10 mouse cellular contexts compared by ENCODE assay signal in the genomic region with DNA sequence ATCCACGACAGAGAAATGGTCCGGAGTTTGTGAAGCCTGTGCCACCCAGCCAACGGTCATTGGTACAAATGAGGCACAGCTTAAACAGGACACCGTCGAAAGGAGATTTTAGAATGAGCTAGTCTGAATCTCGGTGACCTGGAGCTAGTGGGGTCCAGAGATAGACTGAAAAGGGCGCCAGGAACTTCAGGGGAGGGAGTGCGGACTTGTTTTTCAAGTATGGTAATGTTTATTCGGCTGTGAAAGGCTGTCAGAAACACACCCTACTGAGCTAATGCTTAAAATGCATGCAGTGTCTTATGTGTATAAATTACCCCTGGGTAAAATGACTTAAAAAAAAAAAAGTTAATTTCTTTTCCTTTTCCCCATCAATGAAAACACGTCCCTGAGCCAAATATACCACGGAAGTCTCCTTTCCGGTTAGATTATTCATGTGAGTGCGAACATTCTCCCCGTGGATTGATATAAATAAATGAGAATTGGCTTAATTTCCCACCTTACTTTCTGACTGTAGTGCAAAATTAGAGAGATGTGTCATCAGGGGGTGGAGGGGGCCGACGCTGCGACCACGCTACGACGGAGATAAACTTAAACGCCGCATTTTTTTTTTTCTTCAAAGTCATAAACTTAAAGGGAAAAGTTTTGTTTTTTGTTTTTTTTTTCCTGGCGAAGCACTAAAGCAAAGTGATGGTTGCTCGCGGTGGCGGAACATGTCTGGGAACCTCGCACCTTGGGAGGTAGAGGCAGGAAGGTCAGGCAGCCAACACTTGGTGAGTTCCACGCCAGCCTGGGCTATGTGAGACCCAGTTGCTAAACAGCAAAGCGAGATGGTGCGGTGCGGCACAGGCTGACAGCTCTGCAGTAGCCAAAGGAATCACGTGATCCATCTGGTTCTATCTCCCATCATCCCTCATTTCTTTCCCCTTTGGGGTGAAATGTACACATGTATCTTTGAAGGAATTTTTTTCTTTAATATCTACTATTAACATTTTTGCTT. TPM values are rescaled to one million over a fixed set of nuclear protein-coding genes. Genes with fewer than 3 reads are reported as not detected.
DNase-seq lines count a peak whose midpoint lies in the region; ATAC-seq and TF ChIP-seq lines count a peak whose summit lies in the region.
"Had no signal": no experiment of that assay in that cellular context is flagged by ENCODE, and none has a peak within 500 bp of the region (broad histone marks: within the 10 kb centered on the region; RNA-seq: fewer than 3 reads in every experiment).

No protein-coding gene starts in this region.

- TF ChIP-seq EP300 in MEL (IDR thresholded peaks at IDR 0.05; ENCODE audit: low read depth in 1 of 2, low read length in 2 of 2) = peak; percentile 28 to 62; a peak in 3 of 4 replicates

- H3K4me1 ChIP-seq in kidney, adult 2 months (ENCODE audit: control insufficient read depth, insufficient read depth, low read length) = 0 out of 2 replicates have a peak, but pooled peaks cover 3% of the 10 kb centered on the region
- H3K4me1 ChIP-seq in MEL (ENCODE audit: control insufficient read depth in 1 of 2, insufficient read depth in 2 of 2, low read length in 2 of 2) = peaks cover 4 to 40% of the 10 kb centered on the region in 2 experiments; a peak in 3 of 4 replicates
- peaks cover 94% of the 10 kb centered on the region for H3K4me1 ChIP-seq in liver, embryonic 13.5 days (replicated peaks)
- H3K4me1 ChIP-seq: midbrain, embryonic 12.5 days had no signal

- peak; percentile 75 for ATAC-seq in erythroid progenitor cell, adult 5-6 weeks (replicated peaks; ENCODE audit: low FRiP score, poor library complexity, severe bottlenecking)
- ATAC-seq in liver, embryonic 13.5 days (ENCODE audit: low read depth) = no peak
- ATAC-seq: forebrain, embryonic 14.5 days had no signal

- no peak overlapping the region for H3K27ac ChIP-seq in kidney, adult 2 months (ENCODE audit: insufficient read depth, low read depth, low read length)
- peak overlapping the region; percentile 100 for H3K27ac ChIP-seq in MEL (ENCODE audit: control insufficient read depth, low read depth, low read length)
- H3K27ac ChIP-seq in liver, embryonic 13.5 days = peak overlapping the region; percentile 99
- H3K27ac ChIP-seq: midbrain, embryonic 12.5 days had no signal

- TF ChIP-seq CTCF in kidney, adult 2 months (conservative IDR thresholded peaks at IDR 0.05; ENCODE audit: insufficient read depth, insufficient read length, low read depth, low read length) = no peak
- TF ChIP-seq CTCF in MEL (IDR thresholded peaks at IDR 0.05 in 2 of 3, conservative IDR thresholded peaks at IDR 0.05 in 1 of 3; ENCODE audit: control insufficient read depth in 1 of 3, insufficient read depth in 1 of 3, low read depth in 2 of 3, low read length in 3 of 3, poor library complexity in 1 of 3, severe bottlenecking in 1 of 3) = no peak

- DNase-seq in kidney, adult 2 months = peak; percentile 39
- DNase-seq in kidney, adult 9 months = no peak
- DNase-seq in MEL (ENCODE audit: low read depth, low spot score) = peak; percentile 86
- no peak for DNase-seq in liver, embryonic 13.5 days
- no peak for DNase-seq in urinary bladder, postnatal 10 days (ENCODE audit: low spot score)
- DNase-seq in frontal cortex, adult 2 months (ENCODE audit: extremely low spot score in 1 of 2, low spot score in 1 of 2) = no peak
- DNase-seq in urinary bladder, adult 2 months (ENCODE audit: low spot score) = no peak

- peak overlapping the region; percentile 51 for H3K4me2 ChIP-seq in liver, embryonic 13.5 days
- H3K4me2 ChIP-seq: midbrain, embryonic 12.5 days had no signal

- peak overlapping the region; percentile 90 for H3K9ac ChIP-seq in MEL (ENCODE audit: control insufficient read depth, low read depth, low read length, poor library complexity, severe bottlenecking)
- H3K9ac ChIP-seq in liver, embryonic 13.5 days = peak overlapping the region; percentile 73
- H3K9ac ChIP-seq: midbrain, embryonic 12.5 days had no signal

- WGBS in kidney, adult 2 months = 10% methylated on average over 32 of the region's 32 CpGs
- whole genome bisulfite sequencing in liver, embryonic 13.5 days (ENCODE audit: insufficient replicate concordance) = 11% methylated on average over 32 of the region's 32 CpGs

- H3K4me3 ChIP-seq in kidney, adult 2 months (ENCODE audit: insufficient read depth, low read depth, low read length) = peak overlapping the region; percentile 43
- H3K4me3 ChIP-seq in MEL (ENCODE audit: control insufficient read depth in 1 of 2, insufficient read depth in 1 of 2, low read depth in 2 of 2, low read length in 2 of 2) = peak overlapping the region; percentile 53 to 56
- peak overlapping the region; percentile 20 for H3K4me3 ChIP-seq in liver, embryonic 13.5 days (replicated peaks)
- H3K4me3 ChIP-seq: midbrain, embryonic 12.5 days had no signal

- H3K9me3 ChIP-seq in MEL (replicated peaks; ENCODE audit: insufficient read depth, low read length) = no peaks in the 10 kb centered on the region
- no peaks in the 10 kb centered on the region for H3K9me3 ChIP-seq in liver, embryonic 13.5 days (replicated peaks)
- H3K9me3 ChIP-seq: midbrain, embryonic 12.5 days had no signal

- no peak for TF ChIP-seq POLR2A in kidney, adult 2 months (IDR thresholded peaks at IDR 0.05; ENCODE audit: low read depth, low read length)
- peak; percentile 24 to 74; a peak in 2 of 4 replicates for TF ChIP-seq POLR2A in MEL (IDR thresholded peaks at IDR 0.05; ENCODE audit: control insufficient read depth in 1 of 2, insufficient read depth in 1 of 2, low read depth in 1 of 2, low read length in 2 of 2, poor library complexity in 1 of 2)

- no peaks in the 10 kb centered on the region for H3K27me3 ChIP-seq in kidney, adult 2 months (replicated peaks; ENCODE audit: control insufficient read depth, insufficient read depth, low read length)
- H3K27me3 ChIP-seq in MEL (ENCODE audit: control insufficient read depth in 1 of 2, insufficient read depth in 2 of 2, low read length in 2 of 2) = no peaks in the 10 kb centered on the region
- no peaks in the 10 kb centered on the region for H3K27me3 ChIP-seq in liver, embryonic 13.5 days

- no peaks in the 10 kb centered on the region for H3K36me3 ChIP-seq in kidney, adult 2 months (ENCODE audit: control insufficient read depth, insufficient read depth, low read length)
- peaks cover 0 to 37% of the 10 kb centered on the region in 2 experiments; a peak in 2 of 4 replicates for H3K36me3 ChIP-seq in MEL (ENCODE audit: control insufficient read depth in 1 of 2, insufficient read depth in 2 of 2, low read length in 2 of 2)
- H3K36me3 ChIP-seq in liver, embryonic 13.5 days = no peaks in the 10 kb centered on the region
- H3K36me3 ChIP-seq: midbrain, embryonic 12.5 days had no signal

- no peaks in the 10 kb centered on the region; the same call in 1 of the 2 replicates for H3K79me2 ChIP-seq in MEL (ENCODE audit: control insufficient read depth, insufficient read depth, low read length, poor library complexity)

- no peak for TF ChIP-seq RAD21 in MEL (IDR thresholded peaks at IDR 0.05; ENCODE audit: low read depth, low read length)

TF ChIP-seq in MEL, 35 proteins besides CTCF, POLR2A, EP300 and RAD21 (continues in another document):
- TF ChIP-seq MAX (IDR thresholded peaks at IDR 0.05; ENCODE audit: low read length) = peak; percentile 80

RNA-seq across cellular contexts. Expression of a gene that starts 12.4 kb away (rescaled TPM):
- 16.0 and 18.8 TPM in 2 replicates for polyA plus RNA-seq in kidney, adult 2 months (2012; rRNA removed)
- 27.8 and 30.6 TPM in 2 replicates for total RNA-seq in MEL (2012; rRNA removed)
- polyA plus RNA-seq in MEL (2012; ENCODE audit: insufficient read depth in 1 of 2, insufficient read length in 2 of 2, low read depth in 1 of 2, low replicate concordance in 2 of 2, missing spikeins in 1 of 2) = 10 to 100 TPM in 1 of 2 experiments, not detected in 1; 52.1 TPM
- 88.0 and 102 TPM in 2 replicates for total RNA-seq in erythroid progenitor cell, adult 5-6 weeks (2015; ENCODE audit: low replicate concordance)
- 143 and 147 TPM in 2 replicates for total RNA-seq in erythroid progenitor cell, adult 5-6 weeks (2017; ENCODE audit: low replicate concordance)
- polyA plus RNA-seq in liver, embryonic 13.5 days (2015; fragmentation: Nextera tagmentation; extraction: Ambion mirVana) = 105 and 110 TPM in 2 replicates
- polyA plus RNA-seq in frontal cortex, adult 2 months (2012; rRNA removed) = 3.2 and 3.7 TPM in 2 replicates
- 21.2 and 24.4 TPM in 2 replicates for polyA plus RNA-seq in urinary bladder, adult 2 months (2012; rRNA removed)

RNA-seq across cellular contexts. Expression of a gene that starts 46.5 kb away (rescaled TPM):
- not detected in 2 replicates for polyA plus RNA-seq in kidney, adult 2 months (2012; rRNA removed)
- 0.31 and 0.88 TPM in 2 replicates for total RNA-seq in MEL (2012; rRNA removed)
- 1 to 10 TPM in 1 of 2 experiments, not detected in 1; 2.7 TPM for polyA plus RNA-seq in MEL (2012; ENCODE audit: insufficient read depth in 1 of 2, insufficient read length in 2 of 2, low read depth in 1 of 2, low replicate concordance in 2 of 2, missing spikeins in 1 of 2)
- total RNA-seq in erythroid progenitor cell, adult 5-6 weeks (2015; ENCODE audit: low replicate concordance) = not detected in 2 replicates
- total RNA-seq in erythroid progenitor cell, adult 5-6 weeks (2017; ENCODE audit: low replicate concordance) = not detected in 2 replicates
- not detected in 2 replicates for polyA plus RNA-seq in liver, embryonic 13.5 days (2015; fragmentation: Nextera tagmentation; extraction: Ambion mirVana)
- polyA plus RNA-seq in frontal cortex, adult 2 months (2012; rRNA removed) = not detected in 2 replicates
- polyA plus RNA-seq in urinary bladder, adult 2 months (2012; rRNA removed) = not detected in 2 replicates
- polyA plus RNA-seq: forebrain, embryonic 14.5 days; midbrain, embryonic 12.5 days had no signal

RNA-seq across cellular contexts. Expression of a gene that starts 46.6 kb away (rescaled TPM):
- polyA plus RNA-seq in kidney, adult 2 months (2012; rRNA removed) = 30.0 and 34.5 TPM in 2 replicates
- 8.0 and 9.4 TPM in 2 replicates for total RNA-seq in MEL (2012; rRNA removed)
- polyA plus RNA-seq in MEL (2012; ENCODE audit: insufficient read depth in 1 of 2, insufficient read length in 2 of 2, low read depth in 1 of 2, low replicate concordance in 2 of 2, missing spikeins in 1 of 2) = 10 to 100 TPM; 30.7 to 53.8 TPM
- 1.3 and 4.3 TPM in 2 replicates for total RNA-seq in erythroid progenitor cell, adult 5-6 weeks (2015; ENCODE audit: low replicate concordance)
- total RNA-seq in erythroid progenitor cell, adult 5-6 weeks (2017; ENCODE audit: low replicate concordance) = 3.1 and 3.2 TPM in 2 replicates
- 3.2 and 4.9 TPM in 2 replicates for polyA plus RNA-seq in liver, embryonic 13.5 days (2015; fragmentation: Nextera tagmentation; extraction: Ambion mirVana)
- 35.5 and 35.8 TPM in 2 replicates for polyA plus RNA-seq in frontal cortex, adult 2 months (2012; rRNA removed)
- polyA plus RNA-seq in urinary bladder, adult 2 months (2012; rRNA removed) = 13.5 and 14.1 TPM in 2 replicates

RNA-seq across cellular contexts. Expression of a gene that starts 49.2 kb away (rescaled TPM):
- 1.3 and 1.7 TPM in 2 replicates for polyA plus RNA-seq in kidney, adult 2 months (2012; rRNA removed)
- 2.3 and 2.5 TPM in 2 replicates for total RNA-seq in MEL (2012; rRNA removed)
- polyA plus RNA-seq in MEL (2012; ENCODE audit: insufficient read depth in 1 of 2, insufficient read length in 2 of 2, low read depth in 1 of 2, low replicate concordance in 2 of 2, missing spikeins in 1 of 2) = 1 to 10 TPM in 1 of 2 experiments, not detected in 1; 4.5 TPM
- not detected in 2 replicates for total RNA-seq in erythroid progenitor cell, adult 5-6 weeks (2015; ENCODE audit: low replicate concordance)
- not detected in 2 replicates for total RNA-seq in erythroid progenitor cell, adult 5-6 weeks (2017; ENCODE audit: low replicate concordance)
- 0.23 TPM in 2 replicates for polyA plus RNA-seq in liver, embryonic 13.5 days (2015; fragmentation: Nextera tagmentation; extraction: Ambion mirVana)
- 0.16 and 0.88 TPM in 2 replicates for polyA plus RNA-seq in frontal cortex, adult 2 months (2012; rRNA removed)
- polyA plus RNA-seq in urinary bladder, adult 2 months (2012; rRNA removed) = 0.14 and 0.21 TPM in 2 replicates
- polyA plus RNA-seq: forebrain, embryonic 14.5 days had no signal

Comparison
In these comparisons a context has a peak if more than half of its experiments do, and no peak if none do; other contexts are left out.
1. DNase-seq: peak in kidney, adult 2 months (single experiment) and MEL (single experiment); none in kidney, adult 9 months (single experiment), liver, embryonic 13.5 days (single experiment), urinary bladder, postnatal 10 days (single experiment), frontal cortex, adult 2 months (0 of 2) and urinary bladder, adult 2 months (single experiment).
2. Peak in every context shown above with its lines, with median percentiles within 50 percentile points of each other: H3K4me3 ChIP-seq.